Mouse (Mus musculus) thymus, postnatal 10 days (tissue): ENCODE data around the gene Rnpc3.
A peak's percentile ranks its signal among the peaks of the same experiment; 100 is the strongest.
"Not testable (repeated sequence)": the region's sequence is repeated elsewhere in the genome, so short reads cannot be mapped to it uniquely, and the experiment has no call there.

Experiments used
- DNase-seq, 2 experiments: peaks; one replicate each; pipeline ENCODE4 v3.0.0; 2021; ENCODE audit warnings: low spot score in 2 of 2

Rnpc3 gene

DNA sequence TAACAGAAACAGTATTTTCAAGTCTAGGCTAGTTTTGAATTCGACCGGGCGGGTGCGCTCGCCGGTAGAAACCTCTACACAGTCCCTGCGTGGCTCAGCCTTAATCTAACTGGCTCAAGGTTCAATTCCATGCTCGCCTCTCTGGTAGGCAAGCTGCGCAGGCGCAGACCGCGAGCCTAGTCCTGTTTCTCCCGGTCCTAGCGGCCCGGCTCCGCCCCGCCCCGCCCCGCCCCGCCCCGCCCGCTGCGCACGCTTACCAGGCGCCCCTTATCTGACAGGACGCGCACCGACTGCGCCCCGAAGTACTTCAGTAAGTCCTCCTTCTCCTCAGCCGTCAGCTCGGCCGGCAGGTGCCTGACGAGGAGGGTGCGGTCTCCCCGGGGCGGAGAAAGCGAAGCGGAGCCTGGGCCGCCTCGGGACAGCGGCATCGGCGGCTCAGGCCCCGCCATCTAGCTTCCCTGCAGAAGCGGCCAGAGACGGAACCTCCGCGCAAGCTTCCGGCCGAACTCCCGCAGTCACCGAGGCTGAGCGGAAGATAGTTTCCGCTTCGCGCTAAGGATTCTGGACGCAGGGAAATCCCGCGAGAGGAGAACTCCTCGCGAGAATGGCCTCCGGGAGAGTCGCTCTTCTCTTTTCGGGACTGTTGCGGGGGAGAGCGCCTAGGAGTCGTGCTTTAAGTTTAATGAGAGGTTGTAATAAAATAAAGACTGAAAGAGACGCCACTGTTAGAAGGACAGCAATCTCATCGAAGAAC, at the start of gene Rnpc3:
TSS of gene Rnpc3 (minus strand) at position 544 of the 754 bp plus-strand sequence.
- DNase-seq, result peak; percentile 91 to 96

- peak in 1 of 2 experiments; percentile 8 for DNase-seq
These were observed 27.0 kb upstream of the Rnpc3 start for GRCm38 (mm10) chr3:113656940-113657339.

- no peak for DNase-seq
These were observed 24.4 kb upstream of the Rnpc3 start for GRCm38 (mm10) chr3:113654335-113654734.

- not testable (repeated sequence) for DNase-seq
These were observed 21.4 kb upstream of the Rnpc3 start for GRCm38 (mm10) chr3:113651386-113651785.

DNA sequence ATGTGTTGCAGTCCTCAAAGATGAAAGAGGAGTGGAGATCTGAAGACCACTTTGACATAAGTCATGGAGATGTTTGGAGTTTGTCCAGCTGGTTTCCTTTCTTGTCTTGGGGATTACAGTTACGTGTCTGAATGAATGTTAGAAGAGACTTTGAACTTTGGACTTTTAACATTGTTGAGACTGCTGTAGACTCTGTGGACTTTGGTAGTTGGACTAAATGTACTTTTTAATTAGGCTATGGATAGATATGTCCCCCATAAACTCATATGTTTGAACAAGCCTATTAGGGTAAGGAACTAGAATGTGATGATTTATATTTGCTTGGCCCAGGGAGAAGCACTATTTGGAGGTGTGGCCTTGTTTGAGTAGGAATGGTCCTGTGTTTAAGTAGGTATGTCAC, 9.6 kb upstream of the Rnpc3 start:
- DNase-seq, result no peak

DNA sequence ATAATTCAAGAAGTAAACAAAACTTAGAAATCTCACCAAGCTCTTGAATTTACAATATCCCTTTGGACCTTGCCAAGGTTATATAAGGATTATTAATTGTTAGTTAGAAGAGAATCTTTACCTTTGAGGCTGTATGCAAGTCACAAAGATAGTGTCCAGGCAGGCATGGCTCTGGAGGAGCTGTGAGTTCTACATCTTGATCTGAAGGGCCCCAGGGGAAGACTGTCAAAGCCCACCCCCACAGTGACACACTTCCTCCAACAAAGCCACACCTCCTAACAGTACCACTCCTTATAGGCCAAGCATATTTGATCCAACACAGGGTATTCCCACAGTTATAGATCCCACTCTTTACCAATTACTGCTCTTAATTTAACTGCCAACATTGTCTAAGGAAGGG, 4.3 kb upstream of the Rnpc3 start:
- no peak for DNase-seq

DNA sequence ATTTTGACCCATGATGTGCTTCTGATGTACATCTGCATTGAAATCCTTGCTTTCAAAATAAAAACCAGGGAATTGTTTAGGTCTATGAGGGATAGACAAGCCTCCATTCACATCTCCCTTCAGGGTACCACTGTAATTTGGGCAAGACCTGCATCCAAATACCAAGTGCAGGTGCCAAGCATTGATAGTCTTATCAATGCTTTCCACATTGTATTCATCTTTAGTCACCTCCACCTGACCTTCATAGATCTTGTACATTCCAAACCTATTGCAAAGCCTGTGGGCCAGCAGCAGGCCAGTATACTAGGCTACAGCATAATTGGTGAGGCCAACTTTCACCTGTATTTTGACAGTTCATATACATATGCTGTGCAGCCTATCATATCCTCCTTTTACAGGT, 1.7 kb upstream of the Rnpc3 start:
- DNase-seq, result no peak

GRCm38 (mm10) chr3:113630564-113630963, 615 bp upstream of the Rnpc3 start:
- DNase-seq, result no peak

DNA sequence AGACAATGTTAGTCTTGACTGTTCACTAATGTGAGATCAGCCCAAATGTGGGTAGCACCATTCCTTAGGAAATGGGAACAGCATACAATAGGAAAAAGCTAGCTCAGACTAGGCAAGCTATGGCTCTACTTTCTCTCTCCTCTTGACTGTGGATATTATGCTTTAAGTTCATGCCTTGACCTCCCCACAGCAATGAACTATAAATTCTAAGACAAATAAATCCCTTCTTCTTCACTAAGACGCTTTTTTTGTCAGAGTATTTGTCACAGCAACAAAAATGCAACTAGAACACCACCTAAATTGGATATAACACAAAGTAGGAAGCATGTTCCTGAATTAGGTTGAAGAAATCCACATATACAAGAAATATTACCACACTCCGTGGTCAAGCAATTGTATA, 23.4 kb downstream of the Rnpc3 start, which contains the start of gene Amy1:
TSS of gene Amy1 (minus strand) at position 101 of the 400 bp plus-strand sequence.
- DNase-seq, result no peak

DNA sequence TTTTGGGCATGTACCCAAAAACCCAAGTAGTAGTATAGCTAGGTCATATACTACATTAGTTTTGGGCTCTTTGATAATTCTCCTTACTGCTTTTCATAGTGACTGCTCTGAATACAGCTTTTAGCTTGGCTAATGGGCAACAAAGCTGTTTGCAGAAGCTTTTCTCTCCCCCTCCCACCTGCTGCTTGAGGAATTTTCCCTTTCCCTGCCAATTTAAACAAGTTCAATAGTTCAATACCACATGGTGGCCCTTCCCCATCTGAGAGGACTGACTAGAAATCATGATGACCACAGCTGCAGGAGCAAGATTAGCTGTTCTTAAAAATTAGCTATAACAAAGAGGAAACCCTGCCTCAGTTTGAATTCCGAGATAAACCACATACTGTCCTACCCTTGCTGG, 39.1 kb downstream of the Rnpc3 start:
- no peak for DNase-seq

- no peak for DNase-seq
These were observed 55.4 kb downstream of the Rnpc3 start for GRCm38 (mm10) chr3:113574578-113574977.

GRCm38 (mm10) chr3:113574138-113574537, 55.8 kb downstream of the Rnpc3 start:
- DNase-seq, result no peak

GRCm38 (mm10) chr3:113572158-113572557, 57.8 kb downstream of the Rnpc3 start:
- no peak for DNase-seq
